Mouse (Mus musculus) retina, postnatal 1 day (tissue): ENCODE measurements around the gene Il18.
"Not testable (repeated sequence)": the region's sequence is repeated elsewhere in the genome, so short reads cannot be mapped to it uniquely, and the experiment has no call there.

Source experiments
- DNase-seq: peaks from one replicate; pipeline ENCODE4 v3.0.0-alpha.2; 2012

Il18 gene

DNA sequence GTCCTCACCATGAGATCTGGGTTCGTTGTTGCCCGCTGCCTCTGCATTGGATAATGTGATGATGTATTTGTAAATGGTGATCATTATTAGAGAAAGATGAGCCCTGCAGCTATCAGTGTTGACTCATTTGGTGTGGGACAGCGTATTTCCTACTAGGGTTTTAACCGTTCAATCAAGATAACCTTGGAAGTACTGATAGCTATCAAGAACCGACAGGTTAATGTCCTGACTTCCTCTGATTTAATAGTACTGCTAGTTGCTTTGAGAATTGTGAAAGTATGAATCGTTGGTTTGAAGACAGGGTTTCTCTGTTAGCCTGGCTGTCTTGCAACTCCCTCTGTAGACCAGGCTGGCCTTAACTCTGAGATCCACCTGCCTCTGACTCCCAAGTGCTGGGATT lies 49.7 kb downstream of the Il18 start:
- DNase-seq = no peak

DNA sequence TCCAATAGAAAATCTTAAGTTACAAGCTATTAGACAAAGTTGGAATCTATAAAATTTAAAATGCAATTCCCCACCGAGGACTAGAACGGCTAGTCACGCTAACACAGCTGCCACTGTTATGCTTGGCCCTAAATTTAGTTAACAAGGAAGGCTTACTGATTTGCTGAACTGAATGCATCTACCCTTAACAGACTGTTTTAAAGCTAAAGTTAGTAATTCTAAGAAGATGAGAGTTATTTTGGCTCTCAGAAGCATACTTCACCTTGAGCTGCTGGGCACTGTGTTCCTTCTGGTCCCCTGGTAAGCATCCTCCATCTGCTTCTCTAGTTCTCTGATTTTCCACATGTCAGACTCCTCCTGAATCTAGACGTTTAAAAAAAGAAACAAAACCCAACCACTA lies 57.5 kb downstream of the Il18 start:
- no peak for DNase-seq

DNA sequence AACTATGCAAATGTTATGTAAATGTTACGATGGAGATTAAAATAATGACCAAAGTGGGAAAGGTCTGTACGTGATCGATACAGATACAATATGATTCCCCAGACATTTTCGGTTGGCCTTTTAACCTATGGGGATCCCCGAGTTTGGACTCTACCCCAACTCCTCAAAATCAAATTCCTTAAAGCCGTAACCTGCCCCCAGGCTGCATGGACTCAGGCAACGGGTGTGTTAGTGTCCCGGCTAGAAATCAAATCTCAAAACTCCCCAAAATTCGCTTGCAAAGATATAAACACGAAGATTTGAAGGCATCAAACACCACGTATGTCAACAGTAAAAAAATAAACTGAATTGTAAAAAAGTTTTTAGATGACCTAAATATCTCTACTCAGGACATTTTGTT lies 61.5 kb downstream of the Il18 start:
- DNase-seq = no peak

DNA sequence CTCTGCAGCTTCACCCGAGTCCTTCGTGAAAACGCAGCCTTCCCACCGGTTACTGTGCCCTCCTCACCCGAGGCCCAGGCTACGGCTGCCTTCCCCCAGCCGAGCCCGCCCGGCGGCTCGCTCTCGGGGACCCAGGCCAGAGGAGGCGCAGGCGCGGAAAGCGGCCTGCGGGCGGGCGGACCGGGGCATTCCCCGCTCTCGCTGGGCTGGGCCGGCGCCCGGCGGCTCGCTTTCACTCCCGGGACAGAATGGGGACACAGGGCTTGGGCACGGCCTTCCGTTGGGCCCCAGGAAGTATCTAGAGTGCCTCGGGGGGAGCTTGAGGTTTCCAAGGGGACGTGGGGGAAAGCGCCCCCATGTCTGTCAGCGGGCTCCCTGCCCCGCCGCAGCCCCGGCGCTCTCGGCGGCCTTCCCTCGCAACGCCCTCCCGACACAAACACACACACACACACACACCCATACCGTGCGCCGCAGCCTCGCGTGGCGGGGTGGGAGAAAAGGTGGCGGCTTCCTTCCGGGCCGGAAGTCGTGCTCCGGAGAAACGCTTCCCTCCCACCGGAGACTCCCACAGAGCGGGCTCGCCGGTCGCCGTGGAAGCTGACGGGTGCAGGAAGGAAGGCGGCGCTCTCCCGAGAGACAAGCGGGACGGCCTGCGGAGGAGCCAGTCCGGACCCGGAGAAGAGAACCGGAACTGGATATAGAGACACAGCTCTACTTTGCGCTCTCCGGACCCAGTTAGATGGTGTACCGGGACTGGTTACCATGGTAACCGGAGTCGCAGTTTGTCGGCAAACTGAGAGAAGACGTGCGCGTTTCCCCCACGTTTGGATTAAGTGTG lies 62.4 kb downstream of the Il18 start, which contains the start of the genes Pih1d2 and Nkapd1:
TSS of gene Pih1d2 (plus strand) at position 556 of the 838 bp plus-strand sequence.
TSS of gene Nkapd1 (minus strand) at position 699 of the 838 bp plus-strand sequence.
- DNase-seq = peak; percentile 95

DNA sequence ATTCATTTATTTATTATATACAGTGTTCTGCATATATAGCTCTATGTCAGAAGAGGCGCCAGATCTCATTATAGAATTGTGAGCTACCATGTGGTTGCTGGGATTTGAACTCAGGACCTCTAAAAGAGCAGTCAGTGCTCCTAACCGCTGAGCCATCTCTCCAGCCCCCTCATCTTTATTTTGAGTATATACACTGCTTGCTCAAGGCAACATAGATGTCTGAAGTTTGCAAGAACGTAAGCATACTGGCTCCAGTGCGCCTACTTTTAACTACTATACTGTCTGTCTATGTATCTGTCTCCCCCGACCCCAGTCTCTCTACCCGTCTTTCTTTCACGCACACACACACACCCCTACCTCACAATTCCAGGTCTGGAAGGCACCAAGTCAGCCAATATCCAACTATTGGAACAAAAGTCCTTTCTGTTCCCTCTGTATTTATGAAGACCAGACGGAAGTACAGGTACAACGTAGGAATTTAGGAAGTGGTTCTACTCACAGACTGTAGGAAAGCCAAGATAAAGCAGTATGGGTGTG lies 63.2 kb downstream of the Il18 start:
- DNase-seq = no peak

DNA sequence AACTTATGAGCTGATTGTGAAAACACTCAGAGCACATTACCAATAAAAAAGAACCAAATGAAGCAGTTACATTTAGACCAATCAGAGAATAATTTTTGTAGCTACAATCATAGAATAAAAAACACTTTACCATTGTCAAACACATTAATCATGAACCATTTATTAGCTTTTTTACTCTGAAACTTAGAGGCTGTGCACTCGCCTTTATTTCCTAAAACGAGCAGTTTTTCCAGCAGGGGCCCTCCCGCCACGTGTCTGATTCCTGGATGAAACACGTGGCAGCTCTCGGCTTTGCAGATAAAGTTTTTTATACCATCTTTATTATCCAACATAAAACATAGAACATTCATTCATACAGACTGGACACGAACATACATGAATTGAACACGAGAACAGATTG lies 76.3 kb downstream of the Il18 start:
- not testable (repeated sequence) for DNase-seq
